Mouse (Mus musculus) brown adipose tissue, adult 24 weeks (tissue): ENCODE data around the gene Map4k2. TPM values are rescaled to one million over a fixed set of nuclear protein-coding genes. Genes with fewer than 3 reads are reported as not detected.
A peak's percentile ranks its signal among the peaks of the same experiment; 100 is the strongest.

Experiments used
- H3K27ac ChIP-seq: fragments of 200-500 bp; replicated peaks from 2 replicates; pipeline ENCODE4 v1.5.1; 2012; ENCODE audit warnings: low read depth, mild to moderate bottlenecking, low read length
- H3K4me1 ChIP-seq: fragments of 200-500 bp; 2 replicates; pipeline ENCODE4 v1.6.1; 2012; ENCODE audit warnings: low read length, mixed read lengths; ENCODE audit not compliant: control insufficient read depth, insufficient read depth, insufficient read length
- H3K4me3 ChIP-seq: fragments of 200-500 bp; 2 replicates; pipeline ENCODE4 v1.5.1; 2012; ENCODE audit warnings: low read depth, mild to moderate bottlenecking, low read length, moderate library complexity; ENCODE audit not compliant: insufficient read depth
- polyA plus RNA-seq: library from polyadenylated mRNA; stranded (reverse); fragments of >200 nt; gene quantifications from 2 replicates; pipeline ENCODE4 v1.2.4, GENCODE M21; 2012; ENCODE audit not compliant: missing spikeins, insufficient read depth, insufficient read length

The Map4k2 gene
- polyA plus RNA-seq, 1 experiment, result 14.0 TPM

- Histone ChIP-seq H3K27ac (no peak overlapping the region), H3K4me3 (no peak overlapping the region), H3K4me1 (no peaks in the 10 kb centered on the region)
Observed at GRCm38 (mm10) chr19:6375423-6376254, 34.7 kb downstream of the Map4k2 start.

- Histone ChIP-seq H3K27ac (no peak overlapping the region), H3K4me1 (no peaks in the 10 kb centered on the region), H3K4me3 (no peak overlapping the region)
Observed at GRCm38 (mm10) chr19:6376255-6376564, 35.3 kb downstream of the Map4k2 start.

GRCm38 (mm10) chr19:6376643-6377042, 35.7 kb downstream of the Map4k2 start:
- H3K4me3 ChIP-seq, result no peak overlapping the region
- no peak overlapping the region for H3K27ac ChIP-seq
- H3K4me1 ChIP-seq, result no peaks in the 10 kb centered on the region

- Histone ChIP-seq H3K27ac (no peak overlapping the region), H3K4me1 (no peaks in the 10 kb centered on the region), H3K4me3 (no peak overlapping the region)
Observed at GRCm38 (mm10) chr19:6377327-6378040, 36.5 kb downstream of the Map4k2 start.

GRCm38 (mm10) chr19:6380411-6381166, 39.7 kb downstream of the Map4k2 start:
- no peak overlapping the region for H3K27ac ChIP-seq
- peaks cover 6% of the 10 kb centered on the region for H3K4me1 ChIP-seq
- H3K4me3 ChIP-seq, result no peak overlapping the region

- Histone ChIP-seq H3K4me3 (no peak overlapping the region), H3K4me1 (peaks cover 6% of the 10 kb centered on the region), H3K27ac (no peak overlapping the region)
Observed at GRCm38 (mm10) chr19:6381238-6381637, 40.3 kb downstream of the Map4k2 start.

GRCm38 (mm10) chr19:6382323-6382924, 41.5 kb downstream of the Map4k2 start:
- Histone ChIP-seq H3K27ac (no peak overlapping the region), H3K4me1 (peaks cover 6% of the 10 kb centered on the region), H3K4me3 (no peak overlapping the region)

GRCm38 (mm10) chr19:6383470-6383869, 42.5 kb downstream of the Map4k2 start:
- Histone ChIP-seq H3K4me1 (peaks cover 6% of the 10 kb centered on the region), H3K27ac (no peak overlapping the region)

GRCm38 (mm10) chr19:6384128-6384527, 43.2 kb downstream of the Map4k2 start, which contains the start of gene Pygm:
TSS of gene Pygm (plus strand) at chr19:6384399.
- peak within 1 kb of the TSS; percentile 7; the same call in 1 of the 2 replicates for H3K27ac ChIP-seq
- peak within 1 kb of the TSS; percentile 46 for H3K4me3 ChIP-seq
- H3K4me1 ChIP-seq, result peaks cover 6% of the 10 kb centered on the region

More at GRCm38 (mm10) chr19:6383470-6383869, 42.5 kb downstream of the Map4k2 start:
- no peak overlapping the region for H3K4me3 ChIP-seq

GRCm38 (mm10) chr19:6384954-6385353, 44.0 kb downstream of the Map4k2 start:
- H3K4me1 ChIP-seq, result peaks cover 6% of the 10 kb centered on the region
- H3K27ac ChIP-seq, result 0 out of 2 replicates have a peak overlapping the region, but pooled peaks have one; percentile 7
- peak overlapping the region; percentile 46 for H3K4me3 ChIP-seq

- H3K4me1 ChIP-seq, result peaks cover 6% of the 10 kb centered on the region
- H3K4me3 ChIP-seq, result peak overlapping the region; percentile 46
- H3K27ac ChIP-seq, result no peak overlapping the region
Observed at GRCm38 (mm10) chr19:6385419-6385818, 44.5 kb downstream of the Map4k2 start.

- no peak overlapping the region for H3K27ac ChIP-seq
- H3K4me1 ChIP-seq, result peaks cover 6% of the 10 kb centered on the region
- H3K4me3 ChIP-seq, result peak overlapping the region; percentile 46; the same call in 1 of the 2 replicates
Observed at GRCm38 (mm10) chr19:6385821-6386220, 44.9 kb downstream of the Map4k2 start.

GRCm38 (mm10) chr19:6386234-6386633, 45.3 kb downstream of the Map4k2 start:
- Histone ChIP-seq H3K27ac (no peak overlapping the region), H3K4me1 (peaks cover 6% of the 10 kb centered on the region), H3K4me3 (no peak overlapping the region)

GRCm38 (mm10) chr19:6388006-6388405, 47.1 kb downstream of the Map4k2 start:
- peaks cover 6% of the 10 kb centered on the region for H3K4me1 ChIP-seq

GRCm38 (mm10) chr19:6389803-6390202, 48.9 kb downstream of the Map4k2 start:
- Histone ChIP-seq H3K4me3 (no peak overlapping the region), H3K4me1 (no peaks in the 10 kb centered on the region; the same call in 1 of the 2 replicates), H3K27ac (no peak overlapping the region)

More at GRCm38 (mm10) chr19:6388006-6388405, 47.1 kb downstream of the Map4k2 start:
- Histone ChIP-seq H3K27ac (no peak overlapping the region), H3K4me3 (no peak overlapping the region)
